Mouse (Mus musculus) cerebellum, postnatal 14 days (tissue): ENCODE measurements around the gene Mras.

Experiments used
- DNase-seq, 2 experiments: peaks; one replicate each; pipeline ENCODE4 v3.0.0; 2021; ENCODE audit warnings: mixed read lengths in 2 of 2

Gene Mras

DNA sequence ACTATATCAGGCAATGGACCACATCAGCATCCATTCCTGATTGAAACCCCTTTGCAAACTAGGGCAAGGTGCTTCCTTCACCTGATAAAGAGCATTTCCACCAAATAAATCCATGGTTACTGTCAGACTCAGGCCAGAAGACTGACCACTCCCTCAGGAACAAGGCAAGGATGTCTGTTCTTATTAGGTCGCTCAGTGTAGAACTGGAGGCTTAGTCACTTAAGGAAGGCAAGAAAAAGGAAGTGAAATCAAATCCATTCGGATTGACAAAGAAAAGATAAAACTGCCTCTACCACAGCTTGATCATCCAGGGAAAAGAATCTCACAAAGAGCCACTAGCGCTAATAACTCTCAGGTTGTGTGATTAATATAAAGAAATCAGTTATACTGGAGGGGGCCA, 27.9 kb downstream of the Mras start:
- no peak for DNase-seq

DNA sequence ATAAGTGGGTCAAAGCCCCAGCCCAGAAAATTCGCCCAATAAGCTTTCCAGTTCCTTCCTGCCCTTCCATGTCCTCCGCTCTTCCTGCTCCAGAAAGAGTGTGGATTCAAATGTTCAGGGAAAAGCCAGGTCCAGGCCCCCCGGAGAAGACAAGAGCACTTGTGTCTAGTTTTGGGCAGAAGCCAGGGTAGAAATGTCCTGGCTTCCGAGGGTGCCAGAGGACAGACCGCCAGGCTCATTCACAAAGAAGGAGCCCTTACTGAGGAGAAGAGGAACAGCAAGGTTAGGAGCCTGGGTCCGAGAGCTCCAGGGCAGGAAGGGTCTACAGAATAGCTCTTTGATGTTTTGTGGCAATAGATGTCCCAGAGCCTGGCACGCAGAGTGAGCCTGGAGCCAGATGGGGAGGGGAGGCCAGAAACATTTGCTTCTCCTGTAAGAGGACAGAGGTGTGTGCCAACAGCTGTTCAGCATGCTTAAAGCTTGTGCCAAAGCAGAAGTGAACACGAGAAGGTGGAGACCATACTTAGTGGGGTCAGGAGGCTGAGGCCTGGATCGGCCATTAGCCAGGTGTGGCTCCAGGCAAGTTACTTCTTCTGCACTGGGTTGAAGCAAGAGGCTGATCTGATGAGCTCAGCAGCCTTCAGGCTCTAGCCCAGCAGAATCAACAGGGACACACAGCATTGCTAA, 35.8 kb downstream of the Mras start:
- DNase-seq = peak in 1 of 2 experiments; percentile 41

DNA sequence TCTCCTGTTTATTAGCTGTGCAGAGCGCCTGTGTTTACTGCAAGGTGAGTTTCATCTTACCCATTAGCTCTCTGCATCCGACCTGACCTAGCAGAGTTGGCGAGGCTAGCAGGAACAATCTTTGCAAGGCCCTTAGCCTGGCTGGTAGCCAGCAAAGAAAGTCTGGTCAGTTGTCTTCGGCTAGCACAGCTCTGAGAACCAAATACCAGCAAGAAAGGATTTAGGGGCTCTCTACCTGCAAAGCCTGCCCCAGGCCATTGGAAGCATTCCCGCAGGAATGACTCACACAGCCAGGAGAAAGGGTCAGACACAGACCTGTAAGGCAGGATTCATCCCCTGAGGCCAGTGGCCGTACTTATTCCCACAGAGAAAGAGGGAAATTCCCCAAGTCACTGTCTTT, 36.4 kb downstream of the Mras start:
- peak; percentile 55 to 61 for DNase-seq

DNA sequence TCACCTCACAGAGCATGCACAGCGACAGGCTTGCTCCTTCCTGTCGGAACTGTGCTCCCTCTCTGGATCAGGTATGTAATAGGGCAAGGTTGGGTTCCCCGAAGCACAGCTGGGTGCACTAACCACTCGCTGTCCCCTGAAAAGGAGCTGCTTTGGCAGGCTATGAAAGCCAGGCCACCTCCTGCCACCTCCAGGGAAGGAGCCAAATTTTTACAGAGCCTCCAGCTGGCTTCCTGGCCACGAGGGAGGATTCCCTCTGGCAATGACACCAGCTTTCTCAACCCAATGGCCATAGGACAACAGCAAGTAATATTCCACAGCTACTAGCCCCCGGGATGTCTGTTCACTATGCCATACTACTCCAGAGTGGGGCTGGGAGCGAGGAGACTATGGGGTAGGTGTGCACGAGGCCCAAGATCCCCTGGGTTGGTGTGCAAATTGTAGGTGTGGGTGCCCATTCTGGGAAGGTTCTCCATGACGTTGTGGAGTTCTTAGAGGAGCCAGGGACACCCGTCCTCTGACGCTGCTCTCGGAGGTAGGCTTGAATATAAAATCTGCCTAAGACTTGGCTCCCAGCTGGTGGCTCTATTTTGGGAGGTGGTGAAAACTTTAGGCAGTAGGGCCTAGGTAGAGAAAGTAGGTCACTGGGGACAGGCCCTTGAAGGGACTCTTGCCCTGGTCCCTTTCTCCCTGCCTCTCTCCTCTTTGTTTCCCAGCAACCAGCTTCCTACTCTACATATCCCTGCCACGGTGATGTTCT, 39.9 kb downstream of the Mras start:
- peak; percentile 40 to 57 for DNase-seq

- peak; percentile 48 to 52 for DNase-seq
These were observed 42.8 kb downstream of the Mras start for GRCm38 (mm10) chr9:99394366-99394765.

GRCm38 (mm10) chr9:99393146-99393545, 44.0 kb downstream of the Mras start:
- DNase-seq = peak in 1 of 2 experiments; percentile 38

DNA sequence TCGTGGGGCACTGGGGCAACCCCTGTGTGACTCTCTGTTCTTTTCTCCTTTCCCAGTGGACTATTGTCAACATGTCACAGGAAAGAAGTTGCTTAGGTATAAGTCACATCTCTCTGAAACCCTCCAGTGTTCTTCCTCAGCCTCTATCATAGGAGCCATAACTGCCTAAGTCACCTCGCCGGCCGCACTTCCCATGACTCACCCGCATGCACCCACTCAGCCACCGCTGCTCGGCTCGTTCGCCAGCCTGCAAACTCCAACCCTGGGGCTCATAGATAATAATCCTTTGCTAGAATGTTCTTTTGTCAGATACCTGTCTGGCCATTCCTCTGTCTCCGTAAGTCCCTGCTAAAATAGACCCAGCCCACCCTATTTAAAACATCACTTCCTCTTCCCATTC, 45.6 kb downstream of the Mras start:
- DNase-seq = no peak

- no peak for DNase-seq
These were observed 46.5 kb downstream of the Mras start for GRCm38 (mm10) chr9:99390716-99391115.

DNA sequence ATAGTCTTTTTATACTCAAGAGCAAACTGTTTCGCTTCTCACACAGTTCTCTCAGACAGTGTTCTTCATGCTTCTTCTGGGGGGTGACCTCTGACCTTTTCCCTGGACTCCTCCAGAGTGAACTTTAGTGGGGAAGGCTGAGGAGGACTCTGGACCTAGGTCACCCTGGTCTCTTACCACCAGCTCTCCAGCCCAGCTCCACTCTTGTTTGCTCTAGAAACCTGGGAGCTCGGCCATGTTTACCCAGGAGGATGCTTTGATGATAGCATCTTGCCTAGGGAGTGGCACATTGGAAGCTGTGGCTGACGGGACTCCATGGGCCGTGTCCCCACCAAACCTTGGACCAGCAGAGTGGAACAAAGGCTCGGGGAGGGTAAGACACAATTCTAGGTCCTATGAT, 47.0 kb downstream of the Mras start:
- DNase-seq = no peak

DNA sequence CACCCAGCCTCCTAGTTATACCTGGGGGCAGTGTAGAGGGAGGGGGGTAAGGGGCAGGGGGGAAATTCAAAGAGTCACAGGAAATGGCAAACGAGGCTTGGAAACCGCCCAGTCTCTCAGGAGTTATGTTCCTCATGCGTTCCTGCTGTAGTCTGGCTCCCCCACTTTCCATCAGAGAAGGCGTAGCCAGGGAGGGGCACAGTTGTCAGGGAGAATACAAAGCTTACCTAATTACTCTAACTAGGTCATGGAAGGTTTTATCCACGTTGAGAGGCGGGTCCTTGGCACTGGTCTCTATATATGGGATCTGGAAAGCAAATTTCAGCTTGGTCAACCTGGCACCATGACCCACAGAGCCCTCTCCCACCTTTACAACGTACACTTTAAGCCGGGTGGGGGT, 47.7 kb downstream of the Mras start:
- no peak for DNase-seq

- no peak for DNase-seq
These were observed 48.3 kb downstream of the Mras start for GRCm38 (mm10) chr9:99388856-99389255.

DNA sequence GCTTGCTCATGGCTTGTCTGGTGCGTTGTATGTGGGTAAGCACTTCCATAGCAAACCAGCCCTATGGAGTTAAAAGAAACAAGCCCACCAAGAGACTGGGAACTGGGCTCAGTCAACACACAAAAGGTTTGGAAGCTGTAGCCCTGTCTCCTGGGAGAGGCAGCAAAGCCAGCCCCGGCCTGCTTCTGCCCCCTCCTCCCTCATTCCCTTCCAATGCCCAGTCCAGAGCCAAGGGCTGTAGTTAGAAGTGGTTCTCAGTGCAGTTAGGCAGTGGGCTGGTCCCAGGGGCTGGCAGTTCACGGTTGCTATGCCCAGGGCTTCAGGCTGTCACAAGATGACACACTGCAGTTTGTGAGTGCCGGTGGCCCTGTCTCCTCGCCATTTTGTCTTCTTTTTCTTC, 49.1 kb downstream of the Mras start:
- peak in 1 of 2 experiments; percentile 29 for DNase-seq

- no peak for DNase-seq
These were observed 54.6 kb downstream of the Mras start for GRCm38 (mm10) chr9:99382556-99382955.

DNA sequence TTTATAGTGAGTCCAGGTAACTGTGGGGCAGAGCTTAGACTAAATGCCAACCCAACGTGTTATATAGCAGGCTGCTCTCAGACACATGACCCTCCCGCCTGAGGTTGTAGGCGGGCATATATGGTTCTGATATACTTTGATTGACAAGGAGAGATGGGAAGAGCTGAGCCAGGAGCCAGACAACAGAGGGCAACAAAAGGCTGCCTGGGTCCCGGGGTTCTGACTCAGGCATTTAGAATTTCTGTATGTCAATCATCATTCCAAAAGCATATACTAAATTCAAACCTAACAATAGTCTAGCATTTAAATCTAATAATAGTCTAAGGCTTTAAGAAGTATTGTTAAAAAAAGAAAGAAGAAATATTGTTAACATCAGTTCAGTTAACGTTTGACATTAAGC, 58.0 kb downstream of the Mras start:
- DNase-seq = no peak

GRCm38 (mm10) chr9:99376591-99377418, 60.4 kb downstream of the Mras start:
- peak; percentile 79 to 82 for DNase-seq

DNA sequence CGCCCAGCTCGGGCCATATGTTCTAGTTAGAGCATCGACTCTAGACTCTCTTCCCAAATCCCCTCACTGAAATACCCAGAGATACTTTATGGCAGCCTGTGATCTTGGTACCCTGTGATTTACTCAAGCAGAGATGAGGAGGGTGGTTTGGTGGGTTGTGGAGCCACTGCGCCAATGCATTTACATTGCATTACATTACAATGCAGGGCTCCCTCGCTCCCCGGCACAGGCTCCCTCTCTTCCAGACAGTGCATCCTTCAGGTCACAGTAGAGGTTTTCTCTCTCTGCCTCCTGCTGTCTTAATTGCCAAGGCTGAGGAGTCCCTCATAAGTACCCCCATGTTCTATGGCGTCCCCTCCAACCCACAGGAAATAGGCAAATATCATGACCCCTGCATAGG, 68.8 kb downstream of the Mras start:
- DNase-seq = no peak

DNA sequence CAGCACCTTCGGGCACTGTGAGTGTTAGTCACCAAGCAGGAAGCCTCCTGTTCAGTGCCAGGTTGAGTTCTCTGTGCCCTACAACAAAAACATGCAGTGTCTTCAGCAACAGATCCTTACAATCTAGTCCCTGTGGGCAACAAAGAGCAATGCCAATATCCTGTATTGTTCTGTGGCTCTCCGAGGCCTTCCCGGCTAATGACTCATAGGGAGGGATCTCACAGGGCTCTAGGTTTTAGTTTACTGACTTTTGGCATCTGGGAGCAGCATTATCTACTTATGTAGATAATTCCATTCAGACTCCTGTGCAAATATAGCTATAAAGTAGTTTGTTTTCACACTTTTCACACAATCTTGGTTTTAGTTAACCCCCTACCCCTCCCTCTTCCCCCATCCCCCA, 71.3 kb downstream of the Mras start:
- DNase-seq = no peak

DNA sequence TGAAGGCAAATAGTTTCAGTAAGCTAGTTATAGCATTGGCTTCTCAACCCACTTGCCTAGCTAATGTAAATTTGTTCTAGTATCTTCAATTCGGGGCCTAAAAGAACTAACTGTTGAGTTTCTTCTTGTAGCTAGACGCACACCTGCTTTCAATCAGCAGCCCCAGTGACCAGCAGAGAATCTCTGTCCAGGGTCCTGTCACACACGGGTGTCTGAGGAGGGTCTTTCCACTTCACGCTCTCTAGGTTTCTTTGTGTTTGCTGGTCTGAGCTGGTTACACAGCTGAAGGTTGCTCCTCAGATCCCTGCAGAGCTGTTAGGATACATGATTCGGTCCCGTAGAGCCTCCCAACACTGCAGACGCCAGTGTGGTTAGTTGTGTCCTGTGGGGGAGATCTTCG, 74.1 kb downstream of the Mras start:
- no peak for DNase-seq

GRCm38 (mm10) chr9:99361946-99362345, 75.2 kb downstream of the Mras start:
- DNase-seq = no peak

DNA sequence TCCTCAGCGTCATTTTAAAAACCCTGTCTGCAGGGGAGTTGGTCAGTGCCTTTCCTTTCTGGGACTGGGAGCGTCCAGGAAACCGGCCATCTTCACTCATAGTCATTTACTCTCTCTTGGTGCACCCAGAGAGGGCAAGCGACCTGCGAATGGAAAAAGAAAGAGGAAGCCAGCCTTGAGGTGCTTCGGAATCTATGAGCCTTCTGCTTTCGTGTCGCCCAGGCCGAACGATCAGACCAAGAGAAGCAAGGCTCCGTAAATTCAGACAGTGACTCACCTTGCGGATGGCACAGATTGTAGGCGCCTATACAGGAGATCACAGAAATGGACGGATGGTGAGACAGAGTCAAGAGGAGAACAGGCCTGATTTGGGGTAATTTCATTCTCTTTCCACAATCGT, 78.2 kb downstream of the Mras start:
- DNase-seq = no peak

DNA sequence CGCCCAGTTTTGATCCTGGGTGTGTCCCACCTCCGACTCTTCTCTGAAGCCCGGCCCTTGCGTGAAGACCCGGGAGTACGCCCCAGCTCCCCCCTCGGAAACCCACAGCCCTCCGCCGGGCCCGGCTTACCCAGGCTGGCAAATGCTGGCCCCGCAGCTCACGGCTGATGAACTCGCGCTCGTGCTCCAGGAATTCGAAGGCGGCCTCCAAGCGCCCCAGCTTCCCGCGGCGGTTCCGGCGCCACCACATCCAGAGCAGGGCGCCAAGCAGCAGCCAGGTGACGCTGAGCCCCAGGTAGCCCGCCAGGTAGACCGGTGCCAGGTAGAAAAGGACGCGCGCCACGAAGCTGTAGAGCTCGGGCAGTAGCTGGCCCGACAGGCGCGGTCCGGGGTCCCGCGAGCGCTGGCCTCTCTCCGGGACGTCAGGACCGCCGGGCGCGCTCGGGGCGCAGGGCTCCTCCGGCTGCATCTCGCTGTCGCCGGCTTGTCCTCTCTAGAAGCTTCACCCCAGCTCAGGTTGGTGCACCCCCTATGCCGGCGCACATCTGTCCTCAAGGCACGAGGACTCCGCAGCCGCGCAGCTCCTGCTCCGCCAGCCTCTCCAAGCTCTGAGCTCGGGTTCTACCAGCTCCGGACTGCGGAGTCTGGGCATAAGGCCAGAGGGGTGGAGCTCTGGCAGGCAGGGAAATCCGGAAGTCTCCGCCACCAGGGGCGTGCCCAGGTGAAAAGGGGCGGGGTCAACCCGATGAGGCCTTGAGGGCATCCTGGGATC, 79.1 kb downstream of the Mras start, which contains the start of gene Esyt3:
Esyt3 (minus strand) TSS at position 637 of the 772 bp plus-strand sequence.
- peak; percentile 61 to 75 for DNase-seq

DNA sequence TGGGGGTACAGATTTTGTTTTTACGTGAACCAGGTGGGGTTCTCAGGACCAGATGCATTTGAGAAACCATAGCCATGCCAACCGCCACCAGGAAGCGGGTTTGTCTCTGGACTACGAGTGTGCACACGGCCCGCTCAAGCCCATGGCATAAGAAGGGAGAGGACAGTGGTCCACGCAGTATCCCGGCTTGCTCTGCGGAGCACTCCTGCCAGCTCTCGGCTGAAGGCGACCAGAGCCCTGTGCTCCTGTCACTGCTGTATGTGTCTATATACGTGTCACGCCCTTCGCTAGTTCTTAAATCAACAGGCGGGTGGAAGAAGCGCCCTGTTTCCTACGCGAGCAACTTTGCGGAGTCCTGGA, 79.6 kb downstream of the Mras start:
- DNase-seq = no peak

DNA sequence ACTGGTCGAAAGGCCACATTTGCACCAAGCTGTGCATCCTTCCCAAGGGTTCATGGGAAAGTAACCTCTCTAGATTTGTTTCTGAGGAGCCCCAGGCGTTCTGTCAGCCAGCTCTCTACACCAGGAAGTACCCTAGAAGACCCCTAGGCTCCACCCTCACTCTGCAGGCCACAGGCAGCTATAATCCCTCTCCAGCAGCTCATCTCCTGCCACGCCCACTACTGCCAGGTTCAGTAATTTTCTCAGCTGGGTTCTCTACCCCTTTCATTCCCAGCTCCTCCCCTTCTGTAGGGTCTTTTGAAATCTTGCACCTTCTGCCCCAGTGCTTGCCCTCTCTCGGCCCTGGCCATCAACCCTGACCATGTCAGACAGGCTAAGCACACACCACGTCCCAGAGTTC, 81.2 kb downstream of the Mras start:
- DNase-seq = no peak
